7 mouse cellular contexts compared by ENCODE assay signal in the genomic region with DNA sequence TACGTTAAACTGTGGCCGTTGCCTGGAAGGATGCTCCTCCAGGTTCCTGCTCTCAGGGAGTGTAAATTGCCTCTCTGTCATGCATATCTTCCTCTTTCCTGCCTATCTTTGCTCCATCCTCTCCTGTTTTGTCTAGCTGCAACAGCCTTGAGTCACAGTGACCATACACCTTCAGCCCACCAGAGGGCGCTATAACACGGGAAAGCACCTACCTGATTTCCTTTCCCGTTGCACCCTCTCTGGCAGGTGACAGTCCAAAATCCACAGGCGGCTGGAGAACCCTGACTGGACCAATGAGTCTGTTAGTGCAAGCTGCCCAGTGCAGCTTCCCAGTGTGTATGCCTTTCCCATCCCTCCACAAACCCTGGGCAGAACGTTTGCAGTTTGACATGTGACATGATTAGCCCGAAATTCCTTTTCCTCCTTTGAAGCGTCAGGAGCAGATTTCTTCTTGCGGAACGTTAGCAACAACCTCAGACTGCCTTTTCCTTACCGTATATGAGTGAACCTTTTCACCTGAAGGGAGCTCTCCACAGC. TPM values are rescaled to one million over a fixed set of nuclear protein-coding genes. Genes with fewer than 3 reads are reported as not detected.
A peak's percentile ranks its signal among the peaks of the same experiment; 100 is the strongest.
DNase-seq lines count a peak whose midpoint lies in the region; ATAC-seq lines count a peak whose summit lies in the region.

No protein-coding gene starts in this region.

- no peak for ATAC-seq in heart, embryonic 15.5 days (replicated peaks; ENCODE audit: insufficient number of reproducible peaks, insufficient read depth, low FRiP score, low read depth)
- peak; percentile 77 for ATAC-seq in megakaryocyte progenitor cell, adult 5-6 weeks (replicated peaks; ENCODE audit: poor library complexity)

- H3K9ac ChIP-seq in heart, embryonic 15.5 days = no peak overlapping the region

- 0 out of 2 replicates have a peak, but pooled peaks cover 4% of the 10 kb centered on the region for H3K27me3 ChIP-seq in embryonic facial prominence, embryonic 10.5 days (replicated peaks; ENCODE audit: low read depth, poor library complexity, severe bottlenecking)
- H3K27me3 ChIP-seq in heart, embryonic 15.5 days = no peaks in the 10 kb centered on the region

- H3K36me3 ChIP-seq in embryonic facial prominence, embryonic 10.5 days (replicated peaks) = no peaks in the 10 kb centered on the region
- no peaks in the 10 kb centered on the region for H3K36me3 ChIP-seq in heart, embryonic 15.5 days

- no peak overlapping the region for H3K4me3 ChIP-seq in embryonic facial prominence, embryonic 10.5 days
- no peak overlapping the region for H3K4me3 ChIP-seq in heart, embryonic 15.5 days

- WGBS in embryonic facial prominence, embryonic 10.5 days = 31% methylated on average over 12 of the region's 12 CpGs
- 20% methylated on average over 12 of the region's 12 CpGs for whole genome bisulfite sequencing in heart, embryonic 15.5 days

- no peak overlapping the region for H3K27ac ChIP-seq in embryonic facial prominence, embryonic 10.5 days (replicated peaks)
- no peak overlapping the region for H3K27ac ChIP-seq in heart, embryonic 15.5 days

- no peaks in the 10 kb centered on the region for H3K9me3 ChIP-seq in embryonic facial prominence, embryonic 10.5 days
- H3K9me3 ChIP-seq in heart, embryonic 15.5 days (replicated peaks) = no peaks in the 10 kb centered on the region

- DNase-seq in MN1 (ENCODE audit: low spot score) = peak; percentile 65
- DNase-seq in adrenal gland, postnatal 4 days (ENCODE audit: low spot score in 2 of 2) = peak; percentile 49 to 65
- peak; percentile 81 for DNase-seq in embryonic facial prominence, embryonic 10.5 days (ENCODE audit: low spot score)
- peak; percentile 44 for DNase-seq in layer of hippocampus, adult 9-11 months
- peak; percentile 60 for DNase-seq in spleen, adult 12 weeks (ENCODE audit: low spot score)

- peaks cover 9% of the 10 kb centered on the region for H3K4me1 ChIP-seq in embryonic facial prominence, embryonic 10.5 days
- H3K4me1 ChIP-seq in heart, embryonic 15.5 days (replicated peaks) = peaks cover 27% of the 10 kb centered on the region

- H3K4me2 ChIP-seq in heart, embryonic 15.5 days = peak overlapping the region; percentile 25

RNA-seq across cellular contexts. Expression of gene Neurl1b, which starts 48.1 kb away (rescaled TPM):
- 10 to 100 TPM; 55.6 to 57.4 TPM for total RNA-seq in adrenal gland, postnatal 4 days (2021)
- 0.16 TPM in 2 replicates for polyA plus RNA-seq in embryonic facial prominence, embryonic 10.5 days (2016; fragmentation: Nextera tagmentation; extraction: Ambion mirVana)
- 2.5 and 2.7 TPM in 2 replicates for polyA plus RNA-seq in heart, embryonic 15.5 days (2015; fragmentation: Nextera tagmentation; extraction: Ambion mirVana)
- 1.6 and 2.2 TPM in 2 replicates for total RNA-seq in megakaryocyte progenitor cell, adult 5-6 weeks (2015)
- total RNA-seq in megakaryocyte progenitor cell, adult 5-6 weeks (2017) = 1.9 and 2.2 TPM in 2 replicates

Comparison
In these comparisons a context has a peak if more than half of its experiments do, and no peak if none do; other contexts are left out.
1. RNA of gene Neurl1b, which starts 48.1 kb away (total RNA-seq): 55.6 to 57.4 TPM in adrenal gland, postnatal 4 days; 1.6 to 2.2 TPM in megakaryocyte progenitor cell, adult 5-6 weeks; every median in the first group is over 10 times any median in the second.
2. Peak in every context shown above with its lines, with median percentiles within 50 percentile points of each other: DNase-seq.